Mouse (Mus musculus) heart, adult 18-20 months (tissue): Measurements from ENCODE around the gene Abtb1. TPM values are rescaled to one million over a fixed set of nuclear protein-coding genes. Genes with fewer than 3 reads are reported as not detected.

Experiments used
- DNase-seq, 2 experiments: peaks; one replicate each; pipeline ENCODE4 v3.0.0; 2021 to 2022; ENCODE audit warnings: mixed read lengths in 1 of 2
- total RNA-seq, 2 experiments: library from RNA; stranded (reverse); gene quantifications; 2 replicates each; pipeline ENCODE4 v1.2.3; 2021

Abtb1 gene
- total RNA-seq, 2 experiments from 2014 or later = 22.0 to 25.3 TPM

- DNase-seq = no peak
Measured at GRCm38 (mm10) chr6:88830112-88830702, 11.6 kb downstream of the Abtb1 start.

- no peak for DNase-seq
Measured at GRCm38 (mm10) chr6:88829579-88829978, 12.2 kb downstream of the Abtb1 start.

GRCm38 (mm10) chr6:88828206-88829009, 13.4 kb downstream of the Abtb1 start:
- no peak for DNase-seq

- no peak for DNase-seq
Measured at GRCm38 (mm10) chr6:88827395-88828205, 14.2 kb downstream of the Abtb1 start.

GRCm38 (mm10) chr6:88826965-88827364, 14.8 kb downstream of the Abtb1 start:
- no peak for DNase-seq

- DNase-seq = peak; percentile 69 to 71
Measured at GRCm38 (mm10) chr6:88826545-88826944, 15.2 kb downstream of the Abtb1 start.

- DNase-seq = no peak
Measured at GRCm38 (mm10) chr6:88826088-88826487, 15.7 kb downstream of the Abtb1 start.

- DNase-seq = no peak
Measured at GRCm38 (mm10) chr6:88824183-88824582, 17.6 kb downstream of the Abtb1 start.

- DNase-seq = peak; percentile 85 to 90
Measured at GRCm38 (mm10) chr6:88821901-88822300, 19.9 kb downstream of the Abtb1 start.

GRCm38 (mm10) chr6:88821294-88821693, 20.5 kb downstream of the Abtb1 start:
- no peak for DNase-seq

GRCm38 (mm10) chr6:88820853-88821252, 20.9 kb downstream of the Abtb1 start:
- DNase-seq = peak in 1 of 2 experiments; percentile 53

- no peak for DNase-seq
Measured at GRCm38 (mm10) chr6:88816913-88817312, 24.9 kb downstream of the Abtb1 start.

GRCm38 (mm10) chr6:88815489-88815888, 26.3 kb downstream of the Abtb1 start:
- DNase-seq = no peak

GRCm38 (mm10) chr6:88815036-88815435, 26.7 kb downstream of the Abtb1 start:
- DNase-seq = no peak

GRCm38 (mm10) chr6:88813832-88814231, 28.0 kb downstream of the Abtb1 start:
- DNase-seq = no peak

GRCm38 (mm10) chr6:88812886-88813285, 28.9 kb downstream of the Abtb1 start:
- peak; percentile 50 to 76 for DNase-seq

GRCm38 (mm10) chr6:88811880-88812400, 29.8 kb downstream of the Abtb1 start:
- no peak for DNase-seq

- DNase-seq = no peak
Measured at GRCm38 (mm10) chr6:88811396-88811795, 30.4 kb downstream of the Abtb1 start.

- no peak for DNase-seq
Measured at GRCm38 (mm10) chr6:88810291-88810690, 31.5 kb downstream of the Abtb1 start.

- no peak for DNase-seq
Measured at GRCm38 (mm10) chr6:88809091-88810037, 32.4 kb downstream of the Abtb1 start.

GRCm38 (mm10) chr6:88804966-88805577, 36.7 kb downstream of the Abtb1 start:
- no peak for DNase-seq
